Mouse (Mus musculus) kidney, adult 2 months (tissue): Measurements from ENCODE around the gene Chd3.

Experiments used
- CTCF ChIP-seq: fragments of 200-500 bp; conservative IDR thresholded peaks from 2 replicates; pipeline ENCODE4 v1.5.1; 2011; ENCODE audit warnings: low read depth, mild to moderate bottlenecking, control low read depth, low read length, moderate library complexity, mixed read lengths; ENCODE audit not compliant: insufficient read depth, insufficient read length
- POLR2A ChIP-seq: fragments of 200-500 bp; IDR thresholded peaks from one replicate; pipeline ENCODE4 v1.6.1; 2011; ENCODE audit warnings: low read depth, low read length, control low read depth

GRCm38 (mm10) chr11:69370817-69371215, 1.6 kb upstream of the Chd3 start:
- TF ChIP-seq POLR2A, result no peak
- no peak for TF ChIP-seq CTCF
